Mouse (Mus musculus): ENCODE measurements around the gene Lmx1a. TPM values are rescaled to one million over a fixed set of nuclear protein-coding genes. Genes with fewer than 3 reads are reported as not detected.

Lmx1a gene
- not detected in 4 replicates for total RNA-seq (2023; ENCODE audit: inconsistent age)

GRCm38 (mm10) chr1:167689232-167689261 is at the start of gene Lmx1a:
Gene Lmx1a (plus strand): TSS chr1:167689237.

Other genes with a start within 250 kb of the Lmx1a start
- gene Lrrc52, start 222.5 kb upstream of the Lmx1a start, total RNA-seq (2023; ENCODE audit: inconsistent age), result not detected in 4 replicates
- gene Rxrg, start 90.9 kb upstream of the Lmx1a start, total RNA-seq (2023; ENCODE audit: inconsistent age), result not detected in 4 replicates